Mouse (Mus musculus): ENCODE measurements at regions not wholly inside any gene's neighbourhood (a gene's known extent, or its start where the extent isn't known, plus 50 kb on each side); places are given as distances from the start of the nearest gene placed in this dataset.

GRCm38 (mm10) chr14:68022925-68023324, 1271.2 kb downstream of the Synb start:
- no peak for DNase-seq (ENCODE audit: low spot score in 2 of 2)

GRCm38 (mm10) chr14:68021240-68021639, 1272.9 kb downstream of the Synb start:
- DNase-seq (ENCODE audit: low spot score in 2 of 2): no peak

- no peak for DNase-seq (ENCODE audit: low spot score in 2 of 2)
Observed at GRCm38 (mm10) chr14:68020769-68021168, 1273.3 kb downstream of the Synb start.

GRCm38 (mm10) chr14:68018686-68019085, 1275.4 kb downstream of the Synb start:
- DNase-seq (ENCODE audit: low spot score in 2 of 2): no peak

GRCm38 (mm10) chr14:67996790-67997417, 1297.2 kb downstream of the Synb start:
- no peak for DNase-seq (ENCODE audit: low spot score in 2 of 2)

- DNase-seq (ENCODE audit: low spot score in 2 of 2): peak; percentile 27 to 77
Observed at GRCm38 (mm10) chr14:67993611-67994051, 1300.5 kb downstream of the Synb start.

- DNase-seq (ENCODE audit: low spot score in 2 of 2): peak; percentile 74 to 75
Observed at GRCm38 (mm10) chr14:67993142-67993541, 1301.0 kb downstream of the Synb start.

- DNase-seq (ENCODE audit: low spot score in 2 of 2): no peak
Observed at GRCm38 (mm10) chr14:67992088-67992487, 1302.0 kb downstream of the Synb start.

GRCm38 (mm10) chr14:67990271-67990670, 1303.8 kb downstream of the Synb start:
- no peak for DNase-seq (ENCODE audit: low spot score in 2 of 2)

All from left cerebral cortex, adult 8-10 months (tissue).